Mouse (Mus musculus) midbrain, embryonic 10.5 days (tissue): ENCODE measurements around the gene Clasrp. TPM values are rescaled to one million over a fixed set of nuclear protein-coding genes. Genes with fewer than 3 reads are reported as not detected.

Source experiments
- DNase-seq: peaks from one replicate; pipeline ENCODE4 v3.0.0-alpha.2; 2017; ENCODE audit warnings: low spot score
- H3K27ac ChIP-seq: fragments of 300-500 bp; sonication (generic); replicated peaks from 2 replicates; pipeline ENCODE4 v1.5.1; 2016; ENCODE audit warnings: mild to moderate bottlenecking
- H3K27me3 ChIP-seq: fragments of 300-500 bp; sonication (generic); 2 replicates; pipeline ENCODE4 v1.6.1; 2016; ENCODE audit warnings: low read depth, mild to moderate bottlenecking; ENCODE audit not compliant: poor library complexity, severe bottlenecking
- H3K36me3 ChIP-seq: fragments of 300-500 bp; sonication (generic); 2 replicates; pipeline ENCODE4 v1.6.1; 2016; ENCODE audit warnings: mild to moderate bottlenecking, moderate library complexity
- H3K4me1 ChIP-seq: fragments of 300-500 bp; sonication (generic); 2 replicates; pipeline ENCODE4 v1.6.1; 2016
- H3K4me3 ChIP-seq: fragments of 300-500 bp; sonication (generic); 2 replicates; pipeline ENCODE4 v1.5.1; 2016; ENCODE audit warnings: mild to moderate bottlenecking, moderate library complexity
- H3K9me3 ChIP-seq: fragments of 300-500 bp; sonication (generic); replicated peaks from 2 replicates; pipeline ENCODE4 v1.6.1; 2016; ENCODE audit warnings: mild to moderate bottlenecking
- WGBS: fragments of 180-500 bp; shearing (Covaris S2); methylation state at CpG from one replicate; pipeline ENCODE4 v1.1.7; 2016; 5-methylcytosine and 5-hydroxymethylcytosine counted together
- polyA plus RNA-seq: library from polyadenylated mRNA; unstranded; fragments of >200 nt; fragmentation: Nextera tagmentation; extraction: Ambion mirVana; gene quantifications from 2 replicates; pipeline ENCODE4 v1.2.1, GENCODE M21; 2016

Clasrp gene
- polyA plus RNA-seq, 1 experiment from 2014 or later = 51.8 TPM

GRCm38 (mm10) chr7:19534676-19535075, 69.6 kb downstream of the Clasrp start:
- no peak overlapping the region for H3K4me3 ChIP-seq
- H3K9me3 ChIP-seq = no peaks in the 10 kb centered on the region
- DNase-seq = no peak
- 98% methylated on average over 10 of the region's 10 CpGs for WGBS
- no peaks in the 10 kb centered on the region for H3K4me1 ChIP-seq
- no peaks in the 10 kb centered on the region for H3K27me3 ChIP-seq
- peaks cover 67% of the 10 kb centered on the region for H3K36me3 ChIP-seq
- H3K27ac ChIP-seq = no peak overlapping the region

DNA sequence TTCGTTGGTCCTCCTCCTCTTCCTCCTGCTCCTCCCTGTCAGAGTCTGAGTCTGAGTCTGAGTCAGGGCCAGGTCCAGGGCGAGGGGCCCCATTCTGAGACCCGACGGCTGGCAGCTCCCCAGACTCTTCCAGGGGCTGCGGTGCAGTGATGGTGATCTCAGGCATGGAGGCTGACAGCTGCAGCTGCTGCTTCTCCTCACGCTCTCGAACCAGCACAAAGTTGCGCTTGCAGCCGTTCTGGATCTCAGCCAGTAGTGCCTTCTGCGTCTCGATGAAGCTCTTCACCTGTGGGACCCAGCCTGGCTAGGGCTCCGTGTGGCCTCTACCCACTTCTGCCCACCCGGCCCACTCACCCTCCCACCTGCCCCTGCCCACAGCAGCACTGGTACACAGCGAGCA, 72.0 kb downstream of the Clasrp start:
- Histone ChIP-seq H3K27me3 (no peaks in the 10 kb centered on the region), H3K27ac (no peak overlapping the region), H3K36me3 (peaks cover 81% of the 10 kb centered on the region), H3K4me1 (no peaks in the 10 kb centered on the region), H3K4me3 (no peak overlapping the region), H3K9me3 (no peaks in the 10 kb centered on the region)
- 95% methylated on average over 14 of the region's 14 CpGs for WGBS
- DNase-seq = no peak

GRCm38 (mm10) chr7:19531077-19531476, 73.2 kb downstream of the Clasrp start:
- 76% methylated on average over 10 of the region's 10 CpGs for WGBS

More at GRCm38 (mm10) chr7:19531077-19531476, 73.2 kb downstream of the Clasrp start:
- Histone ChIP-seq H3K27me3 (peaks cover 5% of the 10 kb centered on the region; the same call in 1 of the 2 replicates), H3K4me3 (no peak overlapping the region), H3K9me3 (no peaks in the 10 kb centered on the region), H3K27ac (no peak overlapping the region), H3K4me1 (no peaks in the 10 kb centered on the region), H3K36me3 (peaks cover 78% of the 10 kb centered on the region)
- no peak for DNase-seq

Other genes starting within 250 kb of the Clasrp start
- 23.2 and 24.7 TPM in 2 replicates for gene Cd3eap, start 245.0 kb downstream of the Clasrp start, polyA plus RNA-seq
- gene Ppp1r13l, start 244.7 kb downstream of the Clasrp start, polyA plus RNA-seq = 4.9 and 6.0 TPM in 2 replicates
- 27.7 and 31.8 TPM in 2 replicates for gene Ercc2, start 222.5 kb downstream of the Clasrp start, polyA plus RNA-seq
- gene Klc3, start 200.4 kb downstream of the Clasrp start, polyA plus RNA-seq = 2.3 and 3.0 TPM in 2 replicates
- gene Ckm, start 199.7 kb downstream of the Clasrp start, polyA plus RNA-seq = not detected in 2 replicates
- 8.0 and 8.4 TPM in 2 replicates for gene Mark4, start 145.7 kb downstream of the Clasrp start, polyA plus RNA-seq
- 0.75 and 0.81 TPM in 2 replicates for gene Exoc3l2, start 141.2 kb downstream of the Clasrp start, polyA plus RNA-seq
- 2.3 and 2.4 TPM in 2 replicates for gene Bloc1s3, start 96.1 kb downstream of the Clasrp start, polyA plus RNA-seq
- gene Trappc6a, start 96.1 kb downstream of the Clasrp start, polyA plus RNA-seq = 65.2 and 68.2 TPM in 2 replicates
- 0.06 TPM in 2 replicates for gene Nkpd1, start 86.6 kb downstream of the Clasrp start, polyA plus RNA-seq
- gene Ppp1r37, start 41.4 kb downstream of the Clasrp start, polyA plus RNA-seq = 20.3 and 20.5 TPM in 2 replicates
- gene Zfp296, start 27.2 kb downstream of the Clasrp start, polyA plus RNA-seq = 0.10 and 0.22 TPM in 2 replicates
- 177 TPM in 2 replicates for gene Gemin7, start 26.9 kb downstream of the Clasrp start, polyA plus RNA-seq
- 3.8 and 4.7 TPM in 2 replicates for gene Relb, start 25.0 kb upstream of the Clasrp start, polyA plus RNA-seq
- 82.3 and 88.4 TPM in 2 replicates for gene Clptm1, start 60.5 kb upstream of the Clasrp start, polyA plus RNA-seq
- 0.22 and 0.26 TPM in 2 replicates for gene Apoc2, start 73.5 kb upstream of the Clasrp start, polyA plus RNA-seq
- gene Gm44805, start 76.9 kb upstream of the Clasrp start, polyA plus RNA-seq = not detected in 2 replicates
- not detected in 2 replicates for gene Apoc4, start 77.0 kb upstream of the Clasrp start, polyA plus RNA-seq
- 1.7 and 1.9 TPM in 2 replicates for gene Apoc1, start 88.2 kb upstream of the Clasrp start, polyA plus RNA-seq
- 166 and 199 TPM in 2 replicates for gene Apoe, start 94.7 kb upstream of the Clasrp start, polyA plus RNA-seq
- 189 and 210 TPM in 2 replicates for gene Tomm40, start 111.0 kb upstream of the Clasrp start, polyA plus RNA-seq
- 76.4 and 88.7 TPM in 2 replicates for gene Nectin2, start 146.0 kb upstream of the Clasrp start, polyA plus RNA-seq
- 25.3 and 32.2 TPM in 2 replicates for gene Bcam, start 166.5 kb upstream of the Clasrp start, polyA plus RNA-seq
- gene Cblc, start 192.3 kb upstream of the Clasrp start, polyA plus RNA-seq = 0.62 and 0.70 TPM in 2 replicates
- 1.1 and 1.8 TPM in 2 replicates for gene Bcl3, start 218.3 kb upstream of the Clasrp start, polyA plus RNA-seq
- 0.14 TPM in 1 of 2 replicates, not detected in the other for gene Gm19345, start 247.5 kb upstream of the Clasrp start, polyA plus RNA-seq